Mouse (Mus musculus) liver, embryonic 14.5 days (tissue): ENCODE measurements around the gene Timp3. TPM values are rescaled to one million over a fixed set of nuclear protein-coding genes. Genes with fewer than 3 reads are reported as not detected.

Source experiments
- ATAC-seq: fragments of 200-750 bp; cut with Nextera tagmentation; 2 replicates; pipeline ENCODE4 v1.8.0; 2017; ENCODE audit warnings: moderate number of reproducible peaks, mild to moderate bottlenecking, moderate library complexity; ENCODE audit not compliant: insufficient read depth
- DNase-seq, 3 experiments: peaks; one replicate each; pipeline ENCODE4 v3.0.0-alpha.2; 2012 to 2013; ENCODE audit warnings: low read depth in 3 of 3, low spot score in 3 of 3
- H3K27ac ChIP-seq: fragments of 300-500 bp; sonication (generic); 2 replicates; pipeline ENCODE4 v1.5.1; 2014; ENCODE audit warnings: moderate library complexity, mild to moderate bottlenecking, control low read depth, inconsistent platforms
- H3K27me3 ChIP-seq: fragments of 300-500 bp; sonication (generic); 2 replicates; pipeline ENCODE4 v1.6.1; 2014; ENCODE audit warnings: mild to moderate bottlenecking, low read length, moderate library complexity; ENCODE audit not compliant: control insufficient read depth, insufficient read depth
- H3K36me3 ChIP-seq: fragments of 300-500 bp; sonication (generic); replicated peaks from 2 replicates; pipeline ENCODE4 v1.6.1; 2014; ENCODE audit warnings: low read depth; ENCODE audit not compliant: control insufficient read depth, insufficient read depth
- H3K4me1 ChIP-seq, 2 experiments: fragments of 200-500 bp in 1 of 2; fragments of 300-500 bp in 1 of 2; sonication (generic) in 1 of 2; replicated peaks; 2 replicates each; pipeline ENCODE4 v1.6.1; 2012 to 2014; ENCODE audit warnings: antibody characterized with exemption in 1 of 2, inconsistent platforms in 1 of 2, low read length in 1 of 2; ENCODE audit not compliant: control insufficient read depth in 2 of 2, insufficient read depth in 2 of 2
- H3K4me2 ChIP-seq: fragments of 300-500 bp; sonication (generic); 2 replicates; pipeline ENCODE4 v1.6.1; 2014; ENCODE audit warnings: low read depth, mild to moderate bottlenecking, control low read depth, moderate library complexity
- H3K4me3 ChIP-seq, 2 experiments: fragments of 200-500 bp in 1 of 2; fragments of 300-500 bp in 1 of 2; sonication (generic) in 1 of 2; 2 replicates each; pipeline ENCODE4 v1.5.1; 2012 to 2014; ENCODE audit warnings: low read depth in 2 of 2, low read length in 2 of 2, mild to moderate bottlenecking in 2 of 2, control low read depth in 1 of 2, inconsistent platforms in 1 of 2, moderate library complexity in 1 of 2; ENCODE audit not compliant: insufficient read depth in 1 of 2
- H3K9ac ChIP-seq: fragments of 300-500 bp; sonication (generic); replicated peaks from 2 replicates; pipeline ENCODE4 v1.6.1; 2014; ENCODE audit warnings: mild to moderate bottlenecking, control low read depth, moderate library complexity
- H3K9me3 ChIP-seq: fragments of 300-500 bp; sonication (generic); 2 replicates; pipeline ENCODE4 v1.6.1; 2016; ENCODE audit warnings: low read length, mixed read lengths; ENCODE audit not compliant: control insufficient read depth
- CTCF ChIP-seq: IDR thresholded peaks from 2 replicates; pipeline ENCODE4 v1.5.1; 2016; ENCODE audit warnings: antibody characterized with exemption, low read depth, control low read depth
- EP300 ChIP-seq: IDR thresholded peaks from 2 replicates; pipeline ENCODE4 v1.6.1; 2016; ENCODE audit warnings: antibody characterized with exemption, low read depth
- WGBS: fragments of 180-500 bp; shearing (Covaris S2); extraction: QIAGEN DNeasy Blood & Tissue Kit; methylation state at CpG from one replicate; pipeline ENCODE4 v1.1.7; 2014; ENCODE audit not compliant: insufficient replicate concordance; 5-methylcytosine and 5-hydroxymethylcytosine counted together
- polyA plus RNA-seq, 2 experiments: library from polyadenylated mRNA; depleted of rRNA in 1 of 2; stranded (reverse) in 1 of 2; unstranded in 1 of 2; fragments of >200 nt; fragmentation: Nextera tagmentation in 1 of 2; extraction: Ambion mirVana in 1 of 2; gene quantifications; 2 replicates each; pipeline versions ENCODE4 v1.2.1 to v1.2.3; 2012 to 2014

Gene Timp3
- polyA plus RNA-seq, 2 experiments, result 3.2 to 3.8 TPM

DNA sequence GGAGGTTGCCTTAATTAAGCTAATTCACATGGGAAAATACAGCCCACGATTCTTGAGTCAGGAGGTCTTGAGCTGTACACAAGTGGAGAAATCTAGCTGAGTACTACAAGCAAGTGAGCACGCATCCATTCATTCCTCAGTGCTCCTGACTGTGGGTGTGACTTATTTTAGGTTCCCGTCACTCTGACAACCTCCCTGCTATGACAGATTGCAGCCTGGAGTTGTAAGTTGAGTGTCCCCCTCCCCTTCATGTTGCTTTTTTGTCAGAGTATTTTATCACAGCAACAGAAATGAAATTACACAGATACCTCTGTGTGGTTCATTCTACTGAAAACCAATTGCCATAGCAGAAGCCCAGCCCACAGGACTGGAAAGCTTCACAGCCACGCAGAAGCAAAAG lies 86.1 kb downstream of the Timp3 start:
- Histone ChIP-seq H3K9me3 (no peaks in the 10 kb centered on the region), H3K36me3 (no peaks in the 10 kb centered on the region), H3K4me2 (no peak overlapping the region), H3K4me1 (no peaks in the 10 kb centered on the region), H3K27ac (no peak overlapping the region), H3K4me3 (no peak overlapping the region), H3K9ac (no peak overlapping the region), H3K27me3 (no peaks in the 10 kb centered on the region)
- no peak for DNase-seq
- 66% methylated on average over 4 of the region's 4 CpGs for WGBS
- TF ChIP-seq CTCF, result no peak
- TF ChIP-seq EP300, result no peak
- no peak for ATAC-seq

DNA sequence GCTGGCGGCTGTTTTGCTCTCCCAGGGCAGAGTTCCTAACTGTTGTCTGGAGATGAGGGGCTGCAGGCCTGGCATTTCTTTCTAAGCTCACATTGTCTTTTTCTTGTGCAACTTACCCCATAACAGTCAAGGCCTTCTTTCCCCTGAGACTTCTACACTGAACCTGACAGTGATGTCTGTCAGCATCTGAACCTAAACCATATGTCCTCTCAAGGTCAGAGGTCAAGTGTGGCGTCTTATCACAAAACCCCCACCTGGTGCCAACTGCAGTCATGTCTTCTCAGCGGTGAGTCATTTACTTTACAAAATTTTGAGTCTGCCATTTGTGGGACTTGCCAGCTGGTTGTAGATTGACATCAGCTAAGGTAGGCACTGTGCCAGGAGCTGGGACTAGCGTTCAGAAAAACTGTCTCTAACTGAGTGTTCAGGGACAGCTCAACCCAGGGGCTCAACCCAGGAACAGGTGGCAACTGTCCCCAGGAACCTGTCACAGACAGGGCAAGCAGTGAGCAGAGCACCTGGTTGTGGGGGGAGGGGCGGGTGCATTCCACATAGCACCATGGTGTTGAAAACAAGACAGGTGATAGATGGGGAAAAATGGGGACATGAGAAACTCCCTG lies 87.8 kb downstream of the Timp3 start:
- H3K4me1 ChIP-seq, result peaks cover 4 to 6% of the 10 kb centered on the region in 2 experiments; a peak in 2 of 4 replicates
- WGBS, result 59% methylated on average over 5 of the region's 5 CpGs
- no peak overlapping the region for H3K4me2 ChIP-seq
- no peaks in the 10 kb centered on the region for H3K36me3 ChIP-seq
- ATAC-seq, result no peak
- H3K27ac ChIP-seq, result no peak overlapping the region
- H3K4me3 ChIP-seq, result no peak overlapping the region
- H3K9me3 ChIP-seq, result no peaks in the 10 kb centered on the region
- DNase-seq, result no peak
- TF ChIP-seq EP300 (no peak), CTCF (no peak)
- H3K9ac ChIP-seq, result no peak overlapping the region
- H3K27me3 ChIP-seq, result no peaks in the 10 kb centered on the region

DNA sequence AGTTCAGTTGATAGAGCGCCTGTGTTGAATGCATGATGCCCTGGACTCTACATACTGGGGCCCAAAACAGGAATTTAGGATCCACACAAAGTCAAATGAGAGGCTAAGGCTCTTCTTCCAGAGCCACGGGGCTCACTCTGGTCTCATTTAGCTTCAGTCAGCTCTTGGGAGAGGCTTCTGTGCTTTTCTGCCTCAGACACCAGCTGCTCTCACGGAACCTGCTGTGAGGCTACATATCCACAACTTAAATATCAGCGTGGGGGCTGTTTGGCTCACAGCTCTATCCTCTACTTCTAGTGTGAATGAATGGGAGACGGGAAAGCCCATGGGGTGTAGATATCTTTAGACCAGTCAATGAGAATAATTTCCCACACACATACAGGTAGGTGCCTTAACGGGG lies 88.6 kb downstream of the Timp3 start:
- Histone ChIP-seq H3K4me2 (no peak overlapping the region), H3K27ac (no peak overlapping the region), H3K27me3 (no peaks in the 10 kb centered on the region), H3K4me3 (no peak overlapping the region), H3K9ac (no peak overlapping the region), H3K9me3 (no peaks in the 10 kb centered on the region), H3K36me3 (no peaks in the 10 kb centered on the region), H3K4me1 (peaks cover 4 to 6% of the 10 kb centered on the region in 2 experiments; a peak in 2 of 4 replicates)
- WGBS, result 62% methylated on average over 6 of the region's 6 CpGs
- TF ChIP-seq CTCF (no peak), EP300 (no peak)
- DNase-seq, result no peak
- ATAC-seq, result no peak

DNA sequence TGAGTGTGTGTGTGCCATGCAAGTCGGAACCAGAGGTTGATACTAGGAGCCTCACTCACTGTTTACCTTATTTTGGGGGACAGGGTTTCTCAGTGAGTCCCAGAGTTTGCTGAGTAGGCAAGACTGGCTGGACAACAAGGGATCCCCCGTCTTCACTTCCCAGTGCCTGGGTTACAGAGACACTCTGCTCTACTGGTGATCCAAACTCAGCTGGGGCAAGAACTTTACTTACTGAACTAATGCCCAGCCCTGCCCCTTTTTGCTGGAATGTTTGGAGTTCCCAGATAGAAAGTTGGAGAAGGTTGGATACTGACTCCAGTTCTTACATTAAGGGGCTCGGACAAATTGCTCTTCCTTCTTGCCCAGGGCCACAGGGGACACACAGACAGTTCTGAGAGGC lies 89.2 kb downstream of the Timp3 start:
- 66% methylated on average over 3 of the region's 3 CpGs for WGBS

DNA sequence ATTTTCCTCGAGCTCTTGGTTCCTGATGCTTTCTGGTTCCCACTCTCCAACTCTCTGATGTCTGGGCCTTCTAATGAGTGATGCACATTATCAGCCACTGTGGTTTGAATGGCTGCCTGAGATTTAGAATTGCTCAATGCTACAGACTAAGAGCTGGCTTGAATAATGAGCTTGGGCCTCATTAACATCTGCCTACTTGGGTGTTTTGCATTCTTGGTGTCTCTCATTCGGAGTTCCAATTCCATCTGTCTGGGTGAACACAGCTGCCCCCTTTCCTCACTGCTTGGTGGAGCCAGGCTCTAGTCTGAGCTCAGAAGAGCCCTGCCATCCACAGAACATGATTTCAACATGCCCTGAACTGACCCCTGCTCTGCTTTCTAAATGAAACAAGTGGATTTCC lies 89.7 kb downstream of the Timp3 start:
- WGBS, result 58% methylated on average over 2 of the region's 2 CpGs
- H3K36me3 ChIP-seq, result no peaks in the 10 kb centered on the region
- no peak for DNase-seq
- no peak overlapping the region for H3K9ac ChIP-seq
- no peak overlapping the region for H3K4me2 ChIP-seq
- no peak overlapping the region for H3K4me3 ChIP-seq
- no peaks in the 10 kb centered on the region for H3K27me3 ChIP-seq
- H3K4me1 ChIP-seq, result peaks cover 4 to 6% of the 10 kb centered on the region in 2 experiments; a peak in 2 of 4 replicates
- H3K27ac ChIP-seq, result no peak overlapping the region
- H3K9me3 ChIP-seq, result no peaks in the 10 kb centered on the region
- no peak for ATAC-seq
- TF ChIP-seq CTCF (no peak), EP300 (no peak)

More for the DNA sequence above, 89.2 kb downstream of the Timp3 start:
- Histone ChIP-seq H3K4me2 (no peak overlapping the region), H3K27ac (no peak overlapping the region), H3K4me3 (no peak overlapping the region), H3K9ac (no peak overlapping the region), H3K36me3 (no peaks in the 10 kb centered on the region), H3K4me1 (peaks cover 4 to 6% of the 10 kb centered on the region in 2 experiments; a peak in 2 of 4 replicates), H3K27me3 (no peaks in the 10 kb centered on the region), H3K9me3 (no peaks in the 10 kb centered on the region)
- no peak for TF ChIP-seq EP300
- ATAC-seq (no peak), DNase-seq (no peak)
